Mouse (Mus musculus): ENCODE results near the gene Pdhb. TPM values are rescaled to one million over a fixed set of nuclear protein-coding genes. Genes with fewer than 3 reads are reported as not detected.

The Pdhb gene
- 10 to 100 TPM; 19.1 to 65.6 TPM for polyA plus RNA-seq (2012; fragmentation: generic; extraction: Trizol)

DNA sequence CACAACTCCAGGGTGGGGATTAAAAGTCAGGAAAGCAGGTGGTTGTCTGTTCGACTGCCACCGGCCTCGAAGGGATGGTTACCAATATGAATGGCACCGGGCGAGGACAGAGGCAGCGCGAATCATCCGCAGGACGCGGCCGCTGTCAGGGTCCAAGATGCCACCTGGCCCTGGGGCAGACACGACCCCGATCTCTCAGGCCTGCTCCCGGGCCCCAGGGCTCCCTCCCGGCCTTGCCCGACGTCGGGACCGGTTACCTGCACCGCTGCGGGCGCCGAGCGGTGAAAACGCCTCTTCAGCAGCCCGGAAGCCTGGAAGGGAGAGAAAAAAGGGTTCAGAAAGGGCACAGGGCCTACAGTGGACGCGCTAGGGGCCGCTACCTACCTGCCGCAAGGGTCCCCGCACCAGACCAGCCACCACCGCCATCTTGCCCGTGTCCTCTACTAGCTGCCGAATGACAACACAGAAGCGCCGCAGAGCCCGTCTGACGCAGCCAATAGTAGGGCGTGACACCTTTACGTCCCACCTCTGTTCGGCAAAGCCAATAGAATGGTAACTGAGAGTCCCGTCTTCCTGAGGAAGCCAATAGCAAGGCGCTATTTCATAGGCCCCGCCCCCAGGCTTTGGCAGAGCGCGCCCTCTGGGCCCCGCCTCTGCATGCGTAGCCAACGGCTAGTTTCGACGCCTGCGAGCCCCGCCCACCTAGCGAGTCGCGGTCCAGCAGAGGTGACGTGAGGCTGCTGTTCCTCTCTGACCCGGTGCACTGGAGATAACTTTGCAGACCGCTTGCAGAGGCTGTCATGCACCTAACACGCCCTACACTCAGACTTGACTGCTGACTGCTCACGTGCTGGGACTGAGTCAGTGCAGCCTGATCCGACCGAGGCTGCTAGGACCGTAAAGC is at the start of gene Pdhb:
Pdhb (minus strand) TSS at position 519 of the 904 bp plus-strand sequence.

DNA sequence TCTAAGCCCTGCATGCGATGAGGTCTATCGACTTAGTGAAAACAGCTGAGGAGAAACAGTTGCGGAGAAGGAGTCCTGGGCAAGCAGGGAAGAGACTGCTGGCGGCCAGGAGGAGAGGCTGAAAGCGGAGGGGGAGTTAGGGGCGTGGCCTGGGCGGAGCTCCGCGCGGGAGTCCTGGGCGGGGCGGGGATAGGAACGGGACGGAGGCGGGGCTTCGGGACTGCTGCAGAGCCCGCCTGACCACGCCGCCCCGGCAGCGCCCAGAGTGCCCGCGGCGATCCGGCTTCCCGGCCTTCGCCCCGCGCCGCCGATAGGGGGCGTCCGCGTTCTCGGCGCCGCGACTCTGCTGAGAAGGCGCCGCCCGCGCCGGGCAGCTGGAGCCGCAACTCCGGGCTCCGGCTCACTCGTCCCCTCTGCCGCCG is 41.0 kb upstream of the Pdhb start, which contains the start of gene Kctd6:
Kctd6 (plus strand) TSS at position 338 of the 422 bp plus-strand sequence.

Other genes starting within 250 kb of the Pdhb start
- gene Gm45521, start 215.7 kb downstream of the Pdhb start, polyA plus RNA-seq (2012; fragmentation: generic; extraction: Trizol): not detected
- under 1 TPM; 0.01 to 0.02 TPM for gene Dnase1l3, start 178.5 kb downstream of the Pdhb start, polyA plus RNA-seq (2012; fragmentation: generic; extraction: Trizol)
- 10 to 100 TPM in 1 of 2 experiments, 1 to 10 TPM in 1; 8.6 to 14.3 TPM for gene Abhd6, start 170.1 kb downstream of the Pdhb start, polyA plus RNA-seq (2012; fragmentation: generic; extraction: Trizol)
- 10 to 100 TPM; 12.1 to 17.7 TPM for gene Rpp14, start 92.7 kb downstream of the Pdhb start, polyA plus RNA-seq (2012; fragmentation: generic; extraction: Trizol)
- 10 to 100 TPM in 1 of 2 experiments, 1 to 10 TPM in 1; 2.6 to 14.4 TPM for gene Pxk, start 74.8 kb downstream of the Pdhb start, polyA plus RNA-seq (2012; fragmentation: generic; extraction: Trizol)
- gene Kctd6, start 41.1 kb upstream of the Pdhb start, polyA plus RNA-seq (2012; fragmentation: generic; extraction: Trizol): 1 to 10 TPM; 2.5 to 7.0 TPM
- gene Acox2, start 86.3 kb upstream of the Pdhb start, polyA plus RNA-seq (2012; fragmentation: generic; extraction: Trizol): 1 to 10 TPM in 1 of 2 experiments, under 1 TPM in 1; 0.20 to 3.0 TPM
- 1 to 10 TPM in 1 of 2 experiments, not detected in 1; 9.0 TPM for gene Fam107a, start 145.0 kb upstream of the Pdhb start, polyA plus RNA-seq (2012; fragmentation: generic; extraction: Trizol)
- gene Oit1, start 205.7 kb upstream of the Pdhb start, polyA plus RNA-seq (2012; fragmentation: generic; extraction: Trizol): under 1 TPM; 0.05 to 0.12 TPM